Mouse (Mus musculus): ENCODE measurements around the gene Limk2. TPM values are rescaled to one million over a fixed set of nuclear protein-coding genes. Genes with fewer than 3 reads are reported as not detected.

The Limk2 gene
- 102 TPM for polyA plus RNA-seq (2017; shearing (Covaris generic))

GRCm38 (mm10) chr11:3408997-3409732, at the start of gene Limk2:
TSS of gene Limk2 (minus strand) at chr11:3409189.

DNA sequence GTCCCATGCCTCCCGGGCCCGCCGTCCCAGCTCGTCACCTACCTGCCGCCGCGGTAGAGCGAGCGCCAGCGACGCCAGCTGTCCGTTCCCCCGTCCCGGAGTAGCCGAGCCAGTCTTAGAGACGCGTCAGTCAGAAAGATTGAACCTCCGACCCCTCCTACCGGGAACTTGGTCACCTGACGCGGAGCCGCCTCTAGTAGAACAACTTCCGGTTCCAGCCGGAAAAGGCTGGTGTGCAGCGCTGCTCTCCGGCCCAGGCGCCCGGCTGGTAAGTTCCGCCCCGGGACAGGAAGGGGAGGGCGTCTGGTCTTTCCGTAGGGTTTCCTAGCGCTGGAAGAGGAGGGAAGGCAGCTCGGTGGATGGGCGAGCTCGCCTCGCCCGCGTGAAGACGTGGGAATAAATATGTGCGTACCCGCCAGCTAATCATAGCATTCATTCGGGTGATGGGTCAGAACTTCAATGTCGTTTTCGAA, 43.2 kb upstream of the Limk2 start, which contains the start of gene Rnf185:
Rnf185 (minus strand) TSS at position 197 of the 473 bp plus-strand sequence.

GRCm38 (mm10) chr11:3329891-3330451, 79.0 kb downstream of the Limk2 start, which contains the start of gene Pik3ip1:
TSS of gene Pik3ip1 (plus strand) at chr11:3330401.

Other genes with a start within 250 kb of the Limk2 start
- 46.2 TPM for gene Sfi1, start 215.7 kb downstream of the Limk2 start, polyA plus RNA-seq (2017; shearing (Covaris generic))
- 48.8 TPM for gene Eif4enif1, start 206.8 kb downstream of the Limk2 start, polyA plus RNA-seq (2017; shearing (Covaris generic))
- gene Drg1, start 142.8 kb downstream of the Limk2 start, polyA plus RNA-seq (2017; shearing (Covaris generic)) = 187 TPM
- 48.2 TPM for gene Patz1, start 120.3 kb downstream of the Limk2 start, polyA plus RNA-seq (2017; shearing (Covaris generic))
- gene Pik3ip1, start 78.8 kb downstream of the Limk2 start, polyA plus RNA-seq (2017; shearing (Covaris generic)) = 167 TPM
- 23.6 TPM for gene Rnf185, start 43.2 kb upstream of the Limk2 start, polyA plus RNA-seq (2017; shearing (Covaris generic))
- gene Pla2g3, start 79.1 kb upstream of the Limk2 start, polyA plus RNA-seq (2017; shearing (Covaris generic)) = 0.26 TPM
- gene Inpp5j, start 95.6 kb upstream of the Limk2 start, polyA plus RNA-seq (2017; shearing (Covaris generic)) = not detected
- gene Selenom, start 105.5 kb upstream of the Limk2 start, polyA plus RNA-seq (2017; shearing (Covaris generic)) = 2.5 TPM
- gene Smtn, start 131.4 kb upstream of the Limk2 start, polyA plus RNA-seq (2017; shearing (Covaris generic)) = 0.63 TPM
- gene Morc2a, start 240.0 kb upstream of the Limk2 start, polyA plus RNA-seq (2017; shearing (Covaris generic)) = 29.2 TPM

Measured in CD4-positive, CD25-positive, alpha-beta regulatory T cell (primary cell).